Mouse (Mus musculus) testis, adult 2 months (tissue): ENCODE data around the gene Iqcn. TPM values are rescaled to one million over a fixed set of nuclear protein-coding genes. Genes with fewer than 3 reads are reported as not detected.

Experiments
- H3K27ac ChIP-seq: fragments of 200-500 bp; 2 replicates; pipeline ENCODE4 v1.5.1; 2012; ENCODE audit warnings: low read depth, low read length; ENCODE audit not compliant: control insufficient read depth, insufficient read depth
- H3K27me3 ChIP-seq: fragments of 200-500 bp; 2 replicates; pipeline ENCODE4 v1.6.1; 2012; ENCODE audit warnings: mild to moderate bottlenecking, low read length, moderate library complexity; ENCODE audit not compliant: control insufficient read depth, insufficient read depth
- H3K36me3 ChIP-seq: fragments of 200-500 bp; 2 replicates; pipeline ENCODE4 v1.6.1; 2012; ENCODE audit warnings: mild to moderate bottlenecking, low read length; ENCODE audit not compliant: control insufficient read depth, insufficient read depth
- H3K4me1 ChIP-seq: fragments of 200-500 bp; 2 replicates; pipeline ENCODE4 v1.6.1; 2012; ENCODE audit warnings: low read length; ENCODE audit not compliant: control insufficient read depth, insufficient read depth
- H3K4me3 ChIP-seq: fragments of 200-500 bp; 2 replicates; pipeline ENCODE4 v1.5.1; 2012; ENCODE audit warnings: low read depth, mild to moderate bottlenecking, low read length, moderate library complexity, mixed read lengths; ENCODE audit not compliant: control insufficient read depth
- CTCF ChIP-seq: fragments of 200-500 bp; IDR thresholded peaks from 2 replicates; pipeline ENCODE4 v1.5.1; 2012; ENCODE audit warnings: low read depth, mild to moderate bottlenecking, inconsistent platforms, low read length, moderate library complexity; ENCODE audit not compliant: control insufficient read depth, insufficient read depth, insufficient replicate concordance
- POLR2A ChIP-seq: fragments of 200-500 bp; IDR thresholded peaks from 2 replicates; pipeline ENCODE4 v1.6.1; 2012; ENCODE audit warnings: low read depth, mild to moderate bottlenecking, inconsistent platforms, low read length, moderate library complexity; ENCODE audit not compliant: control insufficient read depth
- polyA plus RNA-seq: library from polyadenylated mRNA; depleted of rRNA; stranded (reverse); fragments of >200 nt; gene quantifications from 2 replicates; pipeline ENCODE4 v1.2.3, GENCODE M21; 2012

Iqcn gene
- polyA plus RNA-seq, 1 experiment: 302 TPM

- Histone ChIP-seq H3K4me3 (no peak overlapping the region), H3K4me1 (peaks cover 7% of the 10 kb centered on the region), H3K27ac (no peak overlapping the region), H3K27me3 (no peaks in the 10 kb centered on the region), H3K36me3 (no peaks in the 10 kb centered on the region)
- TF ChIP-seq POLR2A: no peak
- no peak for TF ChIP-seq CTCF
Measured at GRCm38 (mm10) chr8:70725792-70726447, 22.7 kb downstream of the Iqcn start.

- TF ChIP-seq CTCF (no peak), POLR2A (no peak)
- H3K36me3 ChIP-seq: no peaks in the 10 kb centered on the region
- H3K27me3 ChIP-seq: no peaks in the 10 kb centered on the region
- H3K4me3 ChIP-seq: no peak overlapping the region
- H3K4me1 ChIP-seq: peaks cover 7% of the 10 kb centered on the region
- no peak overlapping the region for H3K27ac ChIP-seq
Measured at GRCm38 (mm10) chr8:70726721-70727120, 23.5 kb downstream of the Iqcn start.

- Histone ChIP-seq H3K4me3 (no peak overlapping the region), H3K4me1 (peaks cover 7% of the 10 kb centered on the region), H3K36me3 (no peaks in the 10 kb centered on the region), H3K27ac (no peak overlapping the region), H3K27me3 (no peaks in the 10 kb centered on the region)
- no peak for TF ChIP-seq POLR2A
- no peak for TF ChIP-seq CTCF
Measured at GRCm38 (mm10) chr8:70729808-70730475, 26.7 kb downstream of the Iqcn start.

GRCm38 (mm10) chr8:70730956-70731355, 27.7 kb downstream of the Iqcn start:
- no peaks in the 10 kb centered on the region for H3K36me3 ChIP-seq
- TF ChIP-seq CTCF (no peak), POLR2A (no peak)
- H3K4me1 ChIP-seq: peaks cover 7% of the 10 kb centered on the region
- no peak overlapping the region for H3K27ac ChIP-seq
- H3K4me3 ChIP-seq: no peak overlapping the region
- no peaks in the 10 kb centered on the region for H3K27me3 ChIP-seq

- no peaks in the 10 kb centered on the region; the same call in 1 of the 2 replicates for H3K4me1 ChIP-seq
- no peak overlapping the region for H3K4me3 ChIP-seq
- no peak overlapping the region for H3K27ac ChIP-seq
- H3K27me3 ChIP-seq: no peaks in the 10 kb centered on the region
- TF ChIP-seq CTCF (no peak), POLR2A (no peak)
- H3K36me3 ChIP-seq: no peaks in the 10 kb centered on the region
Measured at GRCm38 (mm10) chr8:70737705-70738104, 34.4 kb downstream of the Iqcn start.

- Histone ChIP-seq H3K4me3 (no peak overlapping the region), H3K36me3 (no peaks in the 10 kb centered on the region), H3K4me1 (no peaks in the 10 kb centered on the region; the same call in 1 of the 2 replicates), H3K27ac (no peak overlapping the region), H3K27me3 (no peaks in the 10 kb centered on the region)
- TF ChIP-seq POLR2A (no peak), CTCF (no peak)
Measured at GRCm38 (mm10) chr8:70738211-70738610, 35.0 kb downstream of the Iqcn start.

- no peak overlapping the region for H3K27ac ChIP-seq
- TF ChIP-seq CTCF (no peak), POLR2A (no peak)
- H3K4me3 ChIP-seq: no peak overlapping the region
- no peaks in the 10 kb centered on the region for H3K36me3 ChIP-seq
- peaks cover 17% of the 10 kb centered on the region for H3K4me1 ChIP-seq
- H3K27me3 ChIP-seq: no peaks in the 10 kb centered on the region; the same call in 1 of the 2 replicates
Measured at GRCm38 (mm10) chr8:70741661-70742060, 38.4 kb downstream of the Iqcn start.

- Histone ChIP-seq H3K4me3 (no peak overlapping the region), H3K27ac (no peak overlapping the region), H3K27me3 (no peaks in the 10 kb centered on the region; the same call in 1 of the 2 replicates), H3K36me3 (no peaks in the 10 kb centered on the region), H3K4me1 (peaks cover 17% of the 10 kb centered on the region)
- TF ChIP-seq CTCF: no peak
- TF ChIP-seq POLR2A: no peak
Measured at GRCm38 (mm10) chr8:70742176-70742575, 38.9 kb downstream of the Iqcn start.
